Mouse (Mus musculus) MEL (cell line): Measurements from ENCODE around the gene Ube2j1.

ENCODE experiments used
- CTCF ChIP-seq, 3 experiments: IDR thresholded peaks in 2 of 3; conservative IDR thresholded peaks in 1 of 3; 2 replicates each; pipeline ENCODE4 v1.5.1; 2011 to 2012; ENCODE audit warnings: low read length in 3 of 3, low read depth in 2 of 3, mild to moderate bottlenecking in 2 of 3, improper control_type of control experiment in 1 of 3, inconsistent platforms in 1 of 3, mixed read lengths in 1 of 3, moderate library complexity in 1 of 3; ENCODE audit not compliant: control insufficient read depth in 1 of 3, insufficient read depth in 1 of 3, poor library complexity in 1 of 3, severe bottlenecking in 1 of 3
- EP300 ChIP-seq, 2 experiments: IDR thresholded peaks; 2 replicates each; pipeline ENCODE4 v1.6.1; 2011; ENCODE audit warnings: improper control_type of control experiment in 2 of 2, low read length in 2 of 2, low read depth in 1 of 2, mild to moderate bottlenecking in 1 of 2
- ETS1 ChIP-seq: IDR thresholded peaks from 2 replicates; pipeline ENCODE4 v1.6.1; 2012; ENCODE audit warnings: low read depth, mild to moderate bottlenecking, inconsistent platforms, low read length, improper control_type of control experiment, moderate library complexity
- GATA1 ChIP-seq: IDR thresholded peaks from 2 replicates; pipeline ENCODE4 v1.6.1; 2011; ENCODE audit warnings: low read depth, low read length, improper control_type of control experiment
- HCFC1 ChIP-seq: IDR thresholded peaks from 2 replicates; pipeline ENCODE4 v1.6.1; 2012; ENCODE audit warnings: low read depth, mild to moderate bottlenecking, inconsistent platforms, low read length, improper control_type of control experiment, moderate library complexity
- MAFK ChIP-seq: IDR thresholded peaks from 2 replicates; pipeline ENCODE4 v1.6.1; 2011; ENCODE audit warnings: low read depth, mild to moderate bottlenecking, low read length, improper control_type of control experiment, borderline replicate concordance
- NRF1 ChIP-seq: IDR thresholded peaks from 2 replicates; pipeline ENCODE4 v1.6.1; 2014; ENCODE audit warnings: low read depth, mild to moderate bottlenecking, inconsistent platforms, low read length, improper control_type of control experiment, moderate library complexity; ENCODE audit not compliant: poor library complexity, insufficient read depth, severe bottlenecking
- POLR2A ChIP-seq, 2 experiments: IDR thresholded peaks; 2 replicates each; pipeline ENCODE4 v1.6.1; 2011 to 2012; ENCODE audit warnings: low read length in 2 of 2, mild to moderate bottlenecking in 2 of 2, control low read depth in 1 of 2, improper control_type of control experiment in 1 of 2, low read depth in 1 of 2, moderate library complexity in 1 of 2; ENCODE audit not compliant: control insufficient read depth in 1 of 2, insufficient read depth in 1 of 2, poor library complexity in 1 of 2
- POLR2AphosphoS2 ChIP-seq: IDR thresholded peaks from 2 replicates; pipeline ENCODE4 v1.6.1; 2011; ENCODE audit warnings: low read length, improper control_type of control experiment
- SMC3 ChIP-seq: IDR thresholded peaks from 2 replicates; pipeline ENCODE4 v1.6.1; 2011; ENCODE audit warnings: low read depth, low read length, improper control_type of control experiment
- USF1 ChIP-seq: IDR thresholded peaks from 2 replicates; pipeline ENCODE4 v1.6.1; 2014; ENCODE audit warnings: low read depth, mild to moderate bottlenecking, inconsistent platforms, low read length, improper control_type of control experiment, moderate library complexity
- ZKSCAN1 ChIP-seq: IDR thresholded peaks from 2 replicates; pipeline ENCODE4 v1.6.1; 2012; ENCODE audit warnings: low read depth, mild to moderate bottlenecking, inconsistent platforms, low read length, improper control_type of control experiment, moderate library complexity

GRCm38 (mm10) chr4:33075776-33076524, 44.7 kb downstream of the Ube2j1 start:
- TF ChIP-seq POLR2AphosphoS2 (no peak), CTCF (IDR thresholded peaks at IDR 0.05 in 2 of 3, conservative IDR thresholded peaks at IDR 0.05 in 1 of 3; ENCODE audit: control insufficient read depth in 1 of 3, insufficient read depth in 1 of 3, low read depth in 2 of 3, low read length in 3 of 3, poor library complexity in 1 of 3, severe bottlenecking in 1 of 3) (no peak), ZKSCAN1 (no peak), GATA1 (no peak), MAFK (no peak), SMC3 (no peak), USF1 (no peak), POLR2A (IDR thresholded peaks at IDR 0.05; ENCODE audit: control insufficient read depth in 1 of 2, insufficient read depth in 1 of 2, low read depth in 1 of 2, low read length in 2 of 2, poor library complexity in 1 of 2) (no peak), HCFC1 (no peak), EP300 (IDR thresholded peaks at IDR 0.05; ENCODE audit: low read depth in 1 of 2, low read length in 2 of 2) (no peak), NRF1 (no peak), ETS1 (no peak)
